Mouse (Mus musculus): ENCODE data around the gene Mtif2.
A peak's percentile ranks its signal among the peaks of the same experiment; 100 is the strongest.
"Not testable (repeated sequence)": the region's sequence is repeated elsewhere in the genome, so short reads cannot be mapped to it uniquely, and the experiment has no call there.

Gene Mtif2

DNA sequence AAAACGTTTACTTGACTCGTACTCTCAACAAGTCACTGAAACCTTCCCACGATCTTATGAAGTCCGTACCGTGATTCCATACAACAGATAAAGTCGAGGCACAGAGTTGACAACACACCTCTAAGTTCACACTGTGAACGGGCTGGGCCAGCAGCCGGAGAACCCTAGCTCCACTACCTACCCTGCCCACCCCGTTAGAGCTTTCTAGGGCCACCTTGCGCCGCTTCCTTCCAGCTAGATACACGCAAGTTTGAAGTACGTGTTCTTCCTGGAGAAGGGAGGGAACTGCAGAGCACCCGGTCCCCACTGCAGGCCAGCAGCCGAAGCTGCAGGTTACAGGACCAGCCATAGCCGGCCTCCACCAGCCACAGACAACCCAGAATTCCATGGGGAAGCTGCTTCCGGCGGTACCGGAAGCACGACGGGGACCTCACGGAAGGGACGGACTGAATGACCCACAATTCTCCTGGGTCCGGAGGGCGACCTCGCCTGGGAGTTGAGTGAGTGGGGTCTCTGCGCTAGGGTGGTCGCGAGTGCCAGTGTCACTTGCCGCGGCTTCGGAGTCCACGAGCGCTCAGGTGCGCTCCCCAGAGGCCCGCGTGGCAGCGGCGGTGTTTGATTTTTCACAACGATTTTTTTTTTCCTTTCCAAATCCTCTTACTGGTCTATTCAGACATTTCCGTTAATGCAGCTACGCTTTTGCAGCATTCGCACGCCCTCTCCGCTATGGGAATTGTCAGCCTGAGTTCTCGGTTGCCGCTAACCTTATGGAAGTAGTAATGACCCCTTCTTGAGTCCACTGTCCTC is at the start of gene Mtif2:
Mtif2 (plus strand) TSS at position 421 of the 807 bp plus-strand sequence.
- peak; percentile 57 for DNase-seq (ENCODE audit: low spot score)

DNA sequence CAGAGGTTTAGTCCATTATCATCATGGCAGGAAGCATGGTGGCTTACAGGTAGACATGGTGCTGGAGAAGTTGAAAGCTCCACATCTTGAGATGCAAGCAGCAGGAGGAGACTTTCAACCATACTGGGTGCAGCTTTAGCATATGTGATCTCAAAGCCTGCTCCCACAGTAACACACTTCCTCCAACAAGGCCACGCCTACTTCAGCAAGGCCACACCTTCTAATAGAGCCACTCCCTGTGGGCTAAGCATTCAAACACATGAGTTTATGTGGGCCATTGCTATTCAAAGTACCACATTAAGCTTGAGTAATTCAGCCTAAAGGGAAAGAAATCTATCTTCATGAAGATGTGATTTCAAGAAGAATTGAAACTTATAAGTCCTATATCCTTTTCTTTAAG is 33.1 kb upstream of the Mtif2 start:
- no peak for DNase-seq (ENCODE audit: low spot score)

DNA sequence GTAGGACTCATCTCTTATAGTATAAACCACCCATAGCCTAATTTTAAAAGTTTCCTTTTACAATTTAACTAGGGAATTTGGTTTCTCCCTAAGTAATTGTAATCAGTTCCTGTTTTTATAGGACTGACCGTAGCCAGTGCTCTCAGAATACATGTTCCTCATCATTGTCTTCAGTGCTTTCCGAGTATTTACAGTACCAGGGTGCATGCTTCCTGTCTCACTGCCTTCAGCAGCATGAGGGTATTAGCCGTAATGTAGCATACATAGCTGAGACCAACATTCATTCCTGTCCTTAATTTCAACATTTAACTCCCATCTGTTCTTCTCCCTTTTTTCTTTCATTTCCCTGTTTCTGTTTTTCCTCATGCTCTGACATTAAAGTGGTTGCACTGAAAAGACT is 29.2 kb upstream of the Mtif2 start:
- DNase-seq (ENCODE audit: low spot score), result no peak

DNA sequence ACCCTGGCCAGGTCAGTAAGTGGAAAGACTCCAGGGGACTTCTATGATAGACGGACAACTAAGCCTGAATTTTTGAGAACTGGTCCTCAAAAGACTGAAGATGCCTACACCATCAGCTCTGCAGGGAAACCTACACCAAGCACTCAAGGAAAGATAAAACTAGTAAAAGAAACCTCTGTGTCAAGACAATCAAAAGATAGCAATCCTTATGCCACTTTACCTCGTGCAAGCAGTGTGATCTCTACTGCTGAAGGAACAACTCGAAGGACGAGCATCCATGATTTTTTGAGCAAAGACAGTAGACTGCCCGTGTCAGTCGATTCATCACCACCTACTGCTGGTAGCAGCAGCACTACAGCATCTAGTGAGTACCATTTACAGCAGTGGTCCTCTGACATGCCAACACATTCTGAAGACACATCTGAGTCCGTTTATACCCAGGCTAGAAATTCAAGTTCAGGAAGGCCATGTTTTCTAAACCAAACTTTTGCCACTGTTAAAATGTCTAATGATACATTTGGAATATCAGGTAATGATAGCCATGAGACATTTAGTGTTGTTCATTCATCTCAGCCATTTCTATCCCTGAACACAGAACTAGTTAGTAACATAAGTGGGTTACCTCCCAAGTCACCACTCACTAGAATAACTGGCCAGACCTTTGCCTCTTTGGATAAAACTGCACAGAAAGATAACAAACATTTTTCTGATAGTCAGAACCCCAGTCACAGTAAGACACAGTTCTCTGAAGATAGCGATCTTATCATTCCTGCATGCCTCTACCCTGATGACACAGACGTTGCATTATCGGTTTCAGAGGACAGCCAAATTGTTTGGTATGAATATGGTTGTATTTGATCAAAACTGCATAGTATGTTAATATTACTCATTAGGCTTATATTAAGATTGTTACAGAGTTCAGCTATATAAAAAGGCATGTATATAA is 22.0 kb upstream of the Mtif2 start:
- DNase-seq (ENCODE audit: low spot score), result no peak

DNA sequence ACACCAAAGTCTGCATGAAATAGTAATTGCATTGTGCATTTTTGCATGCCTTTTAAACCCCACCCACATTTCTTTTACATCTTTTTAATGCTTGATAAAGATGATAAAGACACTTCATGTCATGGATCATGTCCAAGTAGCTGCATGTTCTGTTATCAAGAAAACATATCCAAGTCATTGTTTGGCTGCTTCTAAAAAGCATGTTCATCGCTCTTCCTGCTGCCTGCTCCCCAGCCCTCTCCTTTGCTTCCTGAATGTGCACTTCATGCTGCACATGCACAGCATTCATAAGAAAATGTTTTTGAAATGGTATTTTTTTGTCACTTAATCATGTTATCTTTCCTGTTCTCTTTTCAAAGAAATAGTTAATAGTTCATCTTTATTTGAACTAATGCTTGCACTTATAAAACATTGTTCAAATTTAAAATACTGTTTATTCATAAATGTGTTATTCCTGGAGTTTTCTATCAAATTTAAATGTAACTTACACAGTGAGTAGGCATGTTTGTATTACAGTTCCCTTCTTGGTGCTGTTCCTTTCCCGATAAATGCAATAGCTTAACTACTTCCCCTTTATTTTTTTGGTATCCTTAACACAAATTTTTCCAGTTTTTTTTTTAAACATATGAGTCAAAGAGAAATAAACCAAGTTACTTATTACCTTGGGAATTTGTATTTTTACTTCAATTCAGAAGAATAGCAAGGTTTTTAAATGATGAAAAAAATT is 21.1 kb upstream of the Mtif2 start:
- no peak for DNase-seq (ENCODE audit: low spot score)

DNA sequence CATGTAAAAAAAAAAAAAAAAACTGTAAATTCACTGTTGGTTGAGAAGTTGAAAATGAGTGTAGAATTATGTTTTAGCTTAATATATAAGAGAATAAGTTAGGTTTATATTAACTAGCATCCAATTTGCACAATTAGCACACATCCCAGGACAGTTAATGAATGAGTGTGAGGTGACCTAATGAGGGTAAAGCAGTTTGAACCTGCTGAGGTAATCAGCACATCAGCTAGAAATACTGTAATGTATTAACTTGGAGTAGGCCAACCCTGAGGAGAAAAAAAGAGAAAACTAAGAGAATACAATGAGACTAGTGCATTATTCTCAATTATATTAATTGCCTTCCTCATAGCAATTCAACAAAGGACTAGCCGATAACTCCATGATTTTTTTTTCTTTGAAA is 16.8 kb upstream of the Mtif2 start:
- DNase-seq (ENCODE audit: low spot score), result no peak

DNA sequence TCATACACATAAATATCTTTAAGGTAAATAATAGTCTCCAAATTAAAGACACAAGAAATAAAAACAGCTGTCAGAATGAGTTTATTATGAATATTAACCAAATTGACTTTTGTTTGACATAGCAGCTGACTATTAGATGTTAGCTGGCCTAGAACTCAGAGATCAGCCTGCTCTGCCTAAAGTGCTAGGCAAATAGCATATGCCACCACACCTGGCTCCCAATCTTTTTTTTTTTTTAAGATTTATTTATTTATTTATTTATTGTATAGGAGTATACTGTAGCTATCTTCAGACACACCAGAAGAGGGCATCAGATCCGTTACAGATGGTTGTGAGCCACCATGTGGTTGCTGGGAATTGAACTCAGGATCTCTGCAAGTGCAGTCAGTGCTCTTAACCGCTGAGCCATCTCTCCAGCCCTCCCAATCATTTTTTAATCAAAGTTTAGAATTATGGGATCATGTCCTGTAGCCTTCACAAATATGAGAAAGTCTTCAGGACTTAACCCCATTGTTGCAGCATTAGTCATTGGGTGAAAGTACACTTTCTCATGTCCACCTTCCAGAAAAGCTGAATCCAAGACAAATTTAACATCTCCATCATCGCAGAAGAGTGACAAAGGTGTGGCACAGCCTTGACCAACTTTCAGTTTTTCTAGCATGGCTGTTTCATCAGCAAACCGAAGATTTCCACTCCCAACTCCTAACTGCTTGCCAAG is 13.2 kb upstream of the Mtif2 start:
- no peak for DNase-seq (ENCODE audit: low spot score)

DNA sequence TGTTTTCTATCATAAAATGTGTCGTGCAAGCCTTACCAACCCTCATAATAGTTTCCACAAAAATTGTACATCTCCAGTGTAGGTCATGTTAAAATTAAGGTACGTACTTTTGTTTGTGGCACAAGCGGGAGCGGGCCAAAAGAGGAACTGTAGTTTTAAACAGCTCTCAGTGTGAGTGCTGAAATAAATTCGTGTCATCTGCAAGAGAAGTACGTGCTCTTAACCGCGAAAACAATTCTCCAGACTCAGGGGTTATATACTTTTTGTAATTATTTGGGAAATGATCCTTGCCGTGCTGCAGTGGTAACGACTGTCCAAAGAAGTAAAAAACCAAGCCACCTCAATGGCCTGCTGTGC is 11.9 kb upstream of the Mtif2 start:
- no peak for DNase-seq (ENCODE audit: low spot score)

DNA sequence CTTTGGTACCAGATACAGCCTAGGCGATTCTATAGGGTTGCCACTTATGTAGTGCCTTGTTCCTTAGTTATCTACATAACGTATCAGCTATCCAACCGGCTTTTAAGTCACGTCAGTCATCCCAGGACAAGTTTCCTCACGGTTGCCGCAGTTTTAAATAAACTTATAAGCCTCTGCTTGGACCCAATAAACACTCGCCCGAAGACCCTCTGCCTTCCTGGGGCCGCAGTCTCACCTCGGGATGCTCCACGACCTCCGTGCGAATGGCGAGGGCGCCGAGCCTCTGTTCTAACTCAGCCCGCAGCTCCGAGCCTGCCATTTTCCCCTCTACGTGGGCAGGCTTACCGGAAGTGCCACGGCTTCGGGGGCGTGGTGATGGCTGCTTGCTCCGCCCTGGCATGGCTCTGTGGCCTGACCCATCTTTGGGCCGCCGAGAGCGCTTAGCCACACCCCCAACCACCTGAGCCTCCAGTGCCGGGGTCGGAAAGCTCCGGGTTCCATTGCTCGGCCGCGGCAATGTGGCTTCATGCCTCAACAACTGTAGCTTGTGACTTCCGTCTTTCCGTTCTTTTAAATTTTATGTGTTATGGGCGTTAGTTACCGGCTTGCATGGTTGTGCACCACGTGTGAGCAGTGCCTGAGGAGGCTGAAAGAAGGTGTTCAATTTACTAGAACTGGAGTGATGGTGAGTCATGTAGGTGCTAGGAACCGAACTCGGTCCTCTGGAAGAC is 11.4 kb upstream of the Mtif2 start, which contains the start of gene Prorsd1:
Prorsd1 (minus strand) TSS at position 352 of the 731 bp plus-strand sequence.
- peak; percentile 81 for DNase-seq (ENCODE audit: low spot score)

DNA sequence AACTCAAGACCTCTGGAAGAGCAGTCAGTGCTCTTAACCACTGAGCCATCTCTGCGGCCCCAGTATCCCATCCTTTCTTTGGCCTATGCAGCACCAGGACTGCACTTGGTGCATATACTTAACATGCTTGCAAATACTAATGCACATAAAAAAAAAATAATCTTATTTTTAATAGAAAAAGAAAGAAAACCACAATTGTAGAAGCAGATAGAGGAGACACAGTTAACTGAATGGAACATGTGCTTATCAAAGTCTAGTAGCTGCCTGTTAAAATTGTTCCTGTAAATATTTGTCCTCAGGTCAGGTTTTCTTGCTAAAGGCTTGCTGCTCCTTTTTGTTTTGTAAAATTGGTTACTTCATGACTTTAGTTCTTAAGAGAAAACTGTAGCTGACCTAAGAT is 12.0 kb downstream of the Mtif2 start:
- no peak for DNase-seq (ENCODE audit: low spot score)

DNA sequence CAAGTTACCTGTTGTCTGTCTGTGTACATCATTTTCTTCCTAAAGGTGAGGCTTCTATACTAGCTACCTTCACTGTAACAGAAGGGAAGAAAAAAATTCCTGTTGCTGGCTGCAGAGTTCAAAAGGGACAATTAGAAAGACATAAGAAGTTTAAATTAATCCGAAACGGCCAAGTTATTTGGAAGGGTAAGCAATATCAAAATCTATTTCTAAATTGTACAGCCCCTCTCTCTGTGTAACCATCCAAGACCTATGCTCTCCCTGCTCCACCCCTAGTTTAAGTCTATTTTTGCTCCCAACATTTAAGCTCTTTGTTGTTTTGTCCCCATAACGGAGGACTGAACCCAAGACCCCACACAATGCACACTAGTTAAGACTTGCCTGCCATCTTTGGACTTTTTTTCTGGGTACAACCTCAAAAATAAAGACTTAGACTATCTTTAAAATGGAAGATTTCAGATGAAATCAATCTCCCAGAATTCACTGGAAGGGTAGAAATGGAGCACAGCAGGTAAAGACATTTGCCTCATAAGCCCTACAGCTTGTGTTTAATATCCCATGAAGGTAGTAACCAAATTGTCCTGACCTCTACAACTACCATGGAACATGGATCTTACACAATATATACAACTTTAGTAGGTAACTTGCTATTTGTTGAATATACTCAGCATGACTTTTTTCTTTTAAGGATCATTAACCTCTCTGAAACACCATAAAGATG is 18.2 kb downstream of the Mtif2 start:
- DNase-seq (ENCODE audit: low spot score), result no peak

DNA sequence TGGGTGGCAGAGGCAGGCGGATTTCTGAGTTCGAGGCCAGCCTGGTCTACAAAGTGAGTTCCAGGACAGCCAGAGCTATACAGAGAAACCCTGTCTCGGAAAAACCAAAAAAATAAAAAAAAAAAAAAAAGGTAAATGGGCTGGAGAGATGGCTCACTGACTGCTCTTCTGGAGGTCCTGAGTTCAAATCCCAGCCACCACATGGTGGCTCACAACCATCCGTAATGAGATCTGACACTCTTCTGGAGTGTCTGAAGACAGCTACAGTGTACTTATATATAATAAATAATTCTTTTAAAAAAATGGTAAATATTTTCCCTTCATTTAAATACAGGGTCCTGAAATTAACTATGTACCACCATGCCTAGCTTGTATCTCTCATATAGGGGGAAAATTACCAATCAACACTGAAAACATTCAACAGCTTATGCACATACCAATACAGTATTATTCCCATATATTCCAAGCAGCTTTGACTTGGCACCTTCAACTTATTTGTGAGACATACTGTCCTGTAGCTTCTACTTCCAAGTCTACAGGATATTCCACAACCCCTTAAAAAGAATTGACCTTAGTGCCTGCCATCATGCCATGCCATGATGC is 19.0 kb downstream of the Mtif2 start:
- DNase-seq (ENCODE audit: low spot score), result not testable (repeated sequence)

DNA sequence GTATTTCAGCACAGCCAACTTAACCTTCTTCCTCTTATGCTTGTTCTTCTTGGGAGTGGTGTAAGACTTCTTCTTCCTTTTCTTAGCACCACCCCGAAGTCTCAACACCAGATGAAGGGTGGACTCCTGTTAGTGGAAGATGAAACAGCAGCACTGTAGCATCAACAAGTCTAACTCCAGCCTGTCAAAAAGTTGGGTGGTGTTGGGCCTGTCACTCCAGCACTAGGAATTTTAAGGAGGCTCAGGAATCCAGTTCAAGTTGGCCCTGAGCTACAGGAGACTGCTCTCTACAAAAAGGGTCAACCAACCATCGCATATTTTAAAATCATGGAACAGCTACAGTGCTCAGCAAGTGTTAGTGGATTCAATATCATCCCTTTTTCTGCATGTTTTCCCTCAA is 20.1 kb downstream of the Mtif2 start:
- DNase-seq (ENCODE audit: low spot score), result not testable (repeated sequence)

DNA sequence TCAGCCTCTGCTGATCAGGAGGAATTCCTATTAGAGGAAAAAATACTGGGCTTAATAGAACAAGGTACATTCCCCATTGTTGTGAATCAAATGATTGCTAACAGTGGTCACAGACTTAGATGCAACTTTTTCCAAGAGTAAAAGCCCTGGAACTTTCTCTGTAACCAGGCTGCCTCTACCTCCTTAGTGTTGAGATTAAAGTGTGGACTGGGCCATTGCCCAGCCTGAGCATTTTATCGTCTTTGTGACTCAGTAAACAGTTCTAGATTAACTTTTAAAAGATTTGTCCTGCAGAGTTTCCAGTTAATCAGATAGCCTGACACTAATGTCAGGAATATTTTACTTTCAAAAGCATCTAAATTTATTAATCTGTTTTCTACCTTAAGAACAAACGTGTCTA is 20.6 kb downstream of the Mtif2 start:
- no peak for DNase-seq (ENCODE audit: low spot score)

DNA sequence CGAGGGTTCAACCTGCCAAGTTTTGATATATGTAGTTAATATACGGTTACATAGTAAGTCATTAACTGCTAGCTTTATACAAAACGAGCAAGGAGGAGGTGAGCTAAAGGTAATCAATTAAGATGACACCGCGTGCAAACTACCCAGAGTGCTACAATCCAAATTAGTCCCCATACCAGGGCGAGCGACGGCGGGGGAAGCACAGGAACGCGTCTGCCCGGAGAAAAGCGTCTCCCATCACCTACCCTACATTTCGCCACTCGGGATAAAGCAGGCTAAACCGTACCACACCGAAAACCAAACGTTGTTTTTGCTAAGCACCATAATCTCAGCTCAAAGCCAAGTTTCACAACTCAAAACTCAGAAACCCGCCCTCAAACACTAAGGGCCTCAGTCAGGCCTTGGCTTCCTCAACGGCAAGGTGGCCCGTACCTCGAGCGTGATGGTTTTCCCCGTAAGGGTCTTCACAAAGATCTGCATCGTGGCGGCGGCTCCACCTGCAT is 21.1 kb downstream of the Mtif2 start:
- DNase-seq (ENCODE audit: low spot score), result no peak

DNA sequence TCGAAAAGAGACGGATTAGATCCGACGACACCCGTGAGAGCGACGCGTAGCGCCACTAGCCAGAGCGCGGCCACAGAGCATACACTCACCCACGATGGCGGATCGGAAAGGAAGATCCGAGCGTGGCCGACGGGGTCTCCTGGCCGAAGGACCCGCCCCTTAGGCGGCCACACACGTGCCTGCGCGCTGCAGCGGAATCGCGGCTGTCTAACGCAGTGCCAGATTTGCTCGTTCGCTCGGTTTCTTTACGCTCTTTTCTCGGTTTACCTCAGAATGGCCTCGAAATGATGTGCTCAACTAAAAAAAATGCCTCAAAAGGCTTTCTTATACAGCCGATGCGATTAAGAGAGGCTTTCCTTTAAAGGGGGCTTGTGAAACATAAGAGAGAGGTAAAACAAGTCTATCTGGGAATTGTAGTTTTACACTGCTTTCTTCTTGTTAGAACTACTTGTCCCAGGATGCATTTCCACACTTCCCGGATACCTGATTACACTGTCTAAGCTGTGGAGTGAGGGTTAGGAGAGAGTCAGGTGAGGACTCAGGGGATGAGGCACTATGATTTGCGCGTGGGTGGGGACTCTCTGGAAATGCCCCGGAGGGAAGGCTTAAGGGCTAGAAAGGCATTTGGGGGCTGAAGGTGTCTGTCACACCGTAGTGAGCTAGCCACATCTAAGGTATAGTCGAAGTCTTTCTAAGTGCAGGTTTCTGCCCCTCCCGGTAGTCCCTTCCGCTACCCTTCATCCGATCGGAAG is 21.7 kb downstream of the Mtif2 start, which contains the start of the genes Clhc1 and Rps27a:
Clhc1 (plus strand) TSS at position 199 of the 752 bp plus-strand sequence.
Rps27a (minus strand) TSS at position 358 of the 752 bp plus-strand sequence.
- DNase-seq (ENCODE audit: low spot score), result peak; percentile 96

DNA sequence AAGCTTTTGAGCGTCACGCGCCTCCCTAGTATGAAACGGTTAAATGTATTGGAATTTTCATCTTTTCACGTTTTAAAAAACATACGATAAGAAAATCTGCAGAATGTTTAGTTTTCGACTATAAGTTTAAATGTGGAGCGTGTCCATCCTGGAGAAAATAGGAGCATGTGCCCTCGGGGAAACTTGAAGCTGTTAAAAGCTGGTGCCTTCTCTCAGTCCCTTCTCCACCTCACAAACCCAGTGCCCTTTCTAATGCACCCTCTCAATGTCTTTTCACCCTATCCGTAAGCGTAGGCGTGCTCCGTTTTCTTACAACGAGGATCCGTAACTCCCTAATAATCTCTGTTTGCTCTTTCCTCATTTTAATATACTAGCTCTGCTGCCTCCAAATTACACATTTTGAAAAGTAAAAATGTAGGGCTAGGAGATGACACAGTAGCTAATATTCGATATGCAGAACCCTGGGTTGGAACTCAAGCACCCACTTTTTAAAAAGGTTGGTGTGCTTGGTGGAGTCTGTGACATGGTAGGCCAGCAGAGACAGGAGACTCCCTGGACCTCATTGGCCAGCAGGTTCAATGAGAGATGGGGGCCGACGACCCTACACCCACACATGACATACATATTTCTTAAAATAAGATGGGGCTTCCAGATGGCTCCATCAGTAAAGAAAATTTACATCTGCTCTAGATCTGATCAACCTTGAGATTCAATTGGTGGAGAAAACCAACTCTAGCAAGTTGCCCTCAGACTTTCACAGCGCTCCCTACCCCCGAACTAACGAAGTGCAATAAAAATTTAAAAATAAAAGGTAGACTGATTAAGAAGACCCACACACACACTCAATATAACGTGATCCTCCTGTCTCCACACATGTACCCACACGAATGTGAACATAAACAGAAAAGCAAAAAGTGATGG is 22.6 kb downstream of the Mtif2 start:
- no peak for DNase-seq (ENCODE audit: low spot score)

DNA sequence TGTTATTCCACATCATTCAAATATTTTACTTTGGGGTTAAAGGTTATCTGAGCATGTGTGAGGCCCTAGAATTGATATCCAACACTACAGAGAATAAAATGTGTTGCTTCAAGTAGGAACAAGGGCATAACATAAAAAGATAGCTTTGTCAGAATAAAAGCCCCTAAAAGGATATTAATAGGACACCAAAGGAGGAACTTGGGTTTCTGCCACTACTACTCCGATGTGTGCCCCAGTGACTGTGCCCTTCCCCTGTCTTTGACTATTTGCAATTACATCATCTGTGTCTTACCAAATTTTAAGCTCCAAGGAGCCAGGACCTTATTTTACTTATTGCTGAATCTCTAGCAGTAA is 23.2 kb downstream of the Mtif2 start:
- DNase-seq (ENCODE audit: low spot score), result no peak
